In the genomic region with DNA sequence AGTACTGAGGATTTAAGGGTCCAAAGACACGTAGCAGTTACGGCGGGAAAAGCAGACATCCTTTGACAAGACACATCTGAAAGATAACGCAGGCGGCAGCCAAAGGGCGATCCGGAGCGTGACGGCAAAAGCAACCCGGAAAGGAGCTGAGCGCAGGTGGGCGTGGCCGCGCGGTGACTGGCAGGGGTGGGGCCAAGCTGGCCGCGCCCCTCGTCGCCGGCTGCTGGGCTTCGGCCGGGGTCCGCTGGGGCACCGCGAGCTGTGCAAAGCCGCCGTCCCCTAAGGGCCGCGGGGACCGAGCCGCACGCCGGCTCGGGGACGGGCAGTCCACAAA, we compare ENCODE assay signal across 8 mouse cellular contexts. TPM values are rescaled to one million over a fixed set of nuclear protein-coding genes. Genes with fewer than 3 reads are reported as not detected.
DNase-seq lines count a peak whose midpoint lies in the region; ATAC-seq and TF ChIP-seq lines count a peak whose summit lies in the region.

A gene (plus strand): TSS at position 179 of the 334 bp plus-strand sequence.

- TF ChIP-seq POLR2A in cerebellum, adult 2 months (IDR thresholded peaks at IDR 0.05; ENCODE audit: borderline replicate concordance, insufficient read depth, low read length), result peak; percentile 75

- H3K27me3 ChIP-seq in G1E (ENCODE audit: insufficient read depth, low read length), result no peaks in the 10 kb centered on the region; the same call in 1 of the 2 replicates
- no peaks in the 10 kb centered on the region for H3K27me3 ChIP-seq in cerebellum, adult 2 months (ENCODE audit: control insufficient read depth, insufficient read depth, low read length)
- no peaks in the 10 kb centered on the region for H3K27me3 ChIP-seq in lung, embryonic 14.5 days (ENCODE audit: insufficient read depth, low read length)

- peaks cover 54% of the 10 kb centered on the region for H3K4me1 ChIP-seq in G1E (ENCODE audit: insufficient read depth, low read depth, low read length)
- H3K4me1 ChIP-seq in cerebellum, adult 2 months (ENCODE audit: control insufficient read depth, insufficient read depth, low read length), result peaks cover 3% of the 10 kb centered on the region
- peaks cover 4% of the 10 kb centered on the region; the same call in 1 of the 2 replicates for H3K4me1 ChIP-seq in lung, embryonic 14.5 days (ENCODE audit: insufficient read depth)

- under 1% methylated on average over 33 of the region's 35 CpGs for WGBS in cerebellum, adult 2 months
- under 1% methylated on average over 32 of the region's 35 CpGs for WGBS in lung, embryonic 14.5 days

- peak within 1 kb of the TSS; percentile 81 for H3K9ac ChIP-seq in lung, embryonic 14.5 days

- peak within 1 kb of the TSS; percentile 95 for H3K4me3 ChIP-seq in G1E (ENCODE audit: low read depth, low read length)
- H3K4me3 ChIP-seq in cerebellum, adult 2 months (replicated peaks; ENCODE audit: insufficient read depth, low read depth, low read length), result peak within 1 kb of the TSS; percentile 82
- H3K4me3 ChIP-seq in lung, embryonic 14.5 days (ENCODE audit: low read depth, low read length), result peak within 1 kb of the TSS; percentile 85

- H3K9me3 ChIP-seq in G1E (replicated peaks), result no peaks in the 10 kb centered on the region
- no peaks in the 10 kb centered on the region for H3K9me3 ChIP-seq in lung, embryonic 14.5 days (ENCODE audit: low read depth, low read length)

- peak; percentile 84 for DNase-seq in G1E (ENCODE audit: low spot score)
- peak; percentile 89 to 91 for DNase-seq in cerebellum, adult 2 months
- peak; percentile 71 for DNase-seq in forelimb bud, embryonic 11.5 days (ENCODE audit: low read depth, low spot score)
- DNase-seq in heart, postnatal 4 days, result peak; percentile 92
- peak; percentile 72 to 79 for DNase-seq in layer of hippocampus, adult 8-10 months (ENCODE audit: low spot score in 2 of 2)
- DNase-seq in lung, embryonic 14.5 days, result peak; percentile 93
- peak; percentile 86 to 89 for DNase-seq in thymus, adult 18-20 months

- H3K27ac ChIP-seq in cerebellum, adult 2 months (ENCODE audit: insufficient read depth, low read length), result peak within 1 kb of the TSS; percentile 44
- peak within 1 kb of the TSS; percentile 79 for H3K27ac ChIP-seq in lung, embryonic 14.5 days (ENCODE audit: low read depth)

- H3K36me3 ChIP-seq in G1E (replicated peaks), result peaks cover 35% of the 10 kb centered on the region
- peaks cover 25% of the 10 kb centered on the region for H3K36me3 ChIP-seq in lung, embryonic 14.5 days (ENCODE audit: insufficient read depth)

- ATAC-seq in G1E (ENCODE audit: extremely low read depth, insufficient number of reproducible peaks, low FRiP score, poor library complexity, severe bottlenecking), result peak; percentile 65
- peak; percentile 92 for ATAC-seq in lung, embryonic 14.5 days (ENCODE audit: insufficient read depth)
- ATAC-seq in neutrophil, adult 5-6 weeks (ENCODE audit: extremely low read depth, insufficient number of reproducible peaks, low FRiP score, poor library complexity, severe bottlenecking), result peak; percentile 70

- H3K4me2 ChIP-seq in lung, embryonic 14.5 days, result peak within 1 kb of the TSS; percentile 86

- TF ChIP-seq CTCF in G1E (IDR thresholded peaks at IDR 0.05; ENCODE audit: low read depth, low read length), result no peak
- no peak for TF ChIP-seq CTCF in cerebellum, adult 2 months (IDR thresholded peaks at IDR 0.05; ENCODE audit: borderline replicate concordance, insufficient read depth, low read depth, low read length)
- no peak for TF ChIP-seq CTCF in lung, embryonic 14.5 days (IDR thresholded peaks at IDR 0.05; ENCODE audit: low read depth)

RNA-seq across cellular contexts. Expression of the gene that starts here (rescaled TPM):
- total RNA-seq in G1E (2014; fragmentation: Nextera tagmentation) (36.3 and 44.4 TPM in 2 replicates), G1E (2017) (25.5 and 39.7 TPM in 2 replicates)
- polyA plus RNA-seq in G1E (2012), result 226 and 280 TPM in 2 replicates
- polyA plus RNA-seq in cerebellum, adult 2 months (2012; rRNA removed), result 48.1 and 48.6 TPM in 2 replicates
- 10 to 100 TPM; 81.3 to 81.5 TPM for total RNA-seq in heart, postnatal 4 days (2021)
- total RNA-seq in layer of hippocampus, adult 8-10 months (2022), result 10 to 100 TPM; 32.0 to 44.8 (median 36.7) TPM
- polyA plus RNA-seq in lung, embryonic 14.5 days (2014; fragmentation: Nextera tagmentation; extraction: Ambion mirVana), result 46.1 and 46.2 TPM in 2 replicates
- total RNA-seq in neutrophil, adult 5-6 weeks (2017), result 69.1 and 100 TPM in 2 replicates

Comparison
In these comparisons a context has a peak if more than half of its experiments do, and no peak if none do; other contexts are left out.
1. Peak in every context shown above with its lines: DNase-seq, ATAC-seq, H3K4me3 ChIP-seq and H3K27ac ChIP-seq.